Mouse (Mus musculus): ENCODE measurements around the gene Pgap1.

DNA sequence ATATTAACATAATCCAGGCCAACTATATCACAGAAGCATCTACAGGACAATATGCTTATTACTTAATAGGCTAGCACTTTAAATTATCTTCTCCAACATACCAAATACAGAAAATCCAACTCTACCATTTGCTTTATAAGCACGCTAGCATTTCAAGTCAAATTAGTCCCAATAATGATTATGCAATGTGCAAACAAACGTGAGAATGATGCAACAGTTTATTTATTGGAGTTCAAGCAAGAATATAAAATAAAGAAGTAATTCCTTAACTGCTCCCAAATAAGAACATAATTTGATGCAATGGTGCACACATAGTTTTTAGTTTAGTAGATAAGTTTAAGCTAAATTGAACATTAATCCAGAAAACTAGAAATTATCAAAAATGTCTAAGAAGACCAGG is 4.9 kb downstream of the Pgap1 start:
- TF ChIP-seq CTCF (IDR thresholded peaks at IDR 0.05; ENCODE audit: control insufficient read depth, insufficient read depth, low read length) = no peak
- no peak for TF ChIP-seq POLR2A (IDR thresholded peaks at IDR 0.05; ENCODE audit: borderline replicate concordance, control insufficient read depth, low read depth, low read length)
